Mouse (Mus musculus) frontal cortex, postnatal 10 days (tissue): Measurements from ENCODE around the gene Tagap.
"Not testable (repeated sequence)": the region's sequence is repeated elsewhere in the genome, so short reads cannot be mapped to it uniquely, and the experiment has no call there.

Experiments
- DNase-seq, 2 experiments: peaks; one replicate each; pipeline ENCODE4 v3.0.0; 2022; ENCODE audit warnings: low spot score in 2 of 2, mixed read lengths in 1 of 2

The Tagap gene

DNA sequence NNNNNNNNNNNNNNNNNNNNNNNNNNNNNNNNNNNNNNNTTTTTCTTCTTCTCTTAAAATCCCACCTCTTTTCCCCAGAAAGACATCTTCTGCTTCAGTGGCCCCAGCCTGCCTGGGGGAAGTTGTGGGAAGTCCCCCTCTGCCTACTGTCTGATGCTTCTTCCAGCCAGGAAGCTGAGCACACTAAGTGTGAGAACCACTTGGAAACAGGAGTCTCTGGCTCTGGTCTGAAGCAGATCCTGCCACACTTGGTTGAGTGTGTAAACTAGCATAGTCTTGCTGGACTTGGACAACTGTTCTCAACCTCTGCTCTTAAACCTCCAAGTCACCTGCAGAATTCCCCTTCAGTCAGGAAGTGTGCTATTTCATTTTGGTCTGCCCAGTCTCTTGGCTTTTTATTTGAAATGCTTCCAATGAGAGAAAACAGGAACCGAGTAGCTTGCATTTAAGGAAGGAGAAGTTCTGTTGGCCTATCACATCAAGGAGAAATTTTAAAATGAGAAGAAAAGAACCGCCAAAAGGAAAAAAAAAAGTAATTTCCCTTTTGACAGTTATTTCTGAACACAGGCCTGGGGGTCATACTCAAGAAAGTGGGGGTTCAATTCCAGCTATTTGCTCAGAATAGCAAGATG, 11.1 kb upstream of the Tagap start:
- no peak for DNase-seq

DNA sequence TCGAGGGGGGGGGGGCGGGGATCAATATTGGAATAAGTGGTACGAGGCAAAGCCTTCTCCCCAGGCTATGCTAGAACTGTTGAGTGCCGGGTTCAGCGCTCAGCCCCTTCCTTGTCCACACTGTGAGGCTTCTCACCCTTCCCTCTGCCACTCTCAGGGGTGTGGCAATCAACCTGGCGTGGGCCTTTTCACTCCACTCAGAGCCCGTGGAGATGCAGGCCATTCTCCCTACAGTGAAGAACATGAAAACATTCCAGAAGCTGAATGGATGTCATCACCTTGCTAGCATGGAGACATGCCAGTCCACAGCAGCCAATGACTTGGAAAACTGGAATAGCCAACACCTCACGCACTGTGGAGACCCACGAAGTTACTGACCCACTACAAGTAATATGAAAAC, 10.0 kb upstream of the Tagap start:
- DNase-seq: no peak

- no peak for DNase-seq
Measured at GRCm38 (mm10) chr17:7916782-7917574, 8.8 kb upstream of the Tagap start.

GRCm38 (mm10) chr17:7918355-7918754, 7.4 kb upstream of the Tagap start:
- no peak for DNase-seq

DNA sequence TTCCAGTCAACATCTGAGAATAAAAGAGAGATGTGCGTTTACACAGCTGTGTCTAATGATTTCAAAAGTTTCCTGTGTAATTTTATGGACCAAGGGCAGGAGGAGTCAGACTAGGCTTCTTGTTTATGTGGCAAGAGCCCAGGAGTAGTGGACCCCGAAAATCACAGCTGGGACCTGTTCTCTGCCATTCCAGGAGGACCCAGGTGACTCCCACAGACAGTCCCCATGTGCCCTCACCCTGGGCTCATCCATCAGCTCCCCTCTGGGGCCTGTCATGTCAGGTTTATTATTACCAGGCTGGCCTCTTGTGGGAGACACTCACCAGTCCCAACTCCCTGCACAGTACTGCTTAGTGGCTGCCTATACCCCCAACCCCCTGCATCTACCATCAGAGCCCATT, 6.6 kb upstream of the Tagap start:
- no peak for DNase-seq

DNA sequence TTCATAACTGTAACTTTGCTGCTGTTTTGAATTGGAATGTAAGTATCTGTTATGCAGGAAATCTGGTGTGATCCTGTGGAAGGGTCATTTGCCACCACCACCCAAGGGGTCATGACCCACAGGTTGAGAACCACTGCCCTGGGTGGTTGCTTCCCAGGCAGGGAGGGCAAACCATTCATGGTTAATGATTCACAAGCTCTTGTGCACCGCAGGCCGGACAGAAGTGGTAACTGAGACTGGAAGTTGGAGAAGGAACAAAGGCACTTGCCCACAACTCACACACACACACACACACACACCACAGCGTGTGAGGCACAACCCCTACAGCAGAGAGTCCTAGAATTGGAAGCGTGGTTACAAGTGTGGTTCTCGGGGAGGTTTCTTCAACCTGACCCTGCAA, 3.2 kb upstream of the Tagap start:
- DNase-seq: no peak

GRCm38 (mm10) chr17:7924185-7924725, 1.5 kb upstream of the Tagap start:
- DNase-seq: no peak

- peak in 1 of 2 experiments; percentile 64 for DNase-seq
Measured at GRCm38 (mm10) chr17:7927582-7928535, 2.1 kb downstream of the Tagap start.

GRCm38 (mm10) chr17:7928662-7929061, 2.9 kb downstream of the Tagap start:
- no peak for DNase-seq

GRCm38 (mm10) chr17:7929279-7929678, 3.5 kb downstream of the Tagap start:
- no peak for DNase-seq

DNA sequence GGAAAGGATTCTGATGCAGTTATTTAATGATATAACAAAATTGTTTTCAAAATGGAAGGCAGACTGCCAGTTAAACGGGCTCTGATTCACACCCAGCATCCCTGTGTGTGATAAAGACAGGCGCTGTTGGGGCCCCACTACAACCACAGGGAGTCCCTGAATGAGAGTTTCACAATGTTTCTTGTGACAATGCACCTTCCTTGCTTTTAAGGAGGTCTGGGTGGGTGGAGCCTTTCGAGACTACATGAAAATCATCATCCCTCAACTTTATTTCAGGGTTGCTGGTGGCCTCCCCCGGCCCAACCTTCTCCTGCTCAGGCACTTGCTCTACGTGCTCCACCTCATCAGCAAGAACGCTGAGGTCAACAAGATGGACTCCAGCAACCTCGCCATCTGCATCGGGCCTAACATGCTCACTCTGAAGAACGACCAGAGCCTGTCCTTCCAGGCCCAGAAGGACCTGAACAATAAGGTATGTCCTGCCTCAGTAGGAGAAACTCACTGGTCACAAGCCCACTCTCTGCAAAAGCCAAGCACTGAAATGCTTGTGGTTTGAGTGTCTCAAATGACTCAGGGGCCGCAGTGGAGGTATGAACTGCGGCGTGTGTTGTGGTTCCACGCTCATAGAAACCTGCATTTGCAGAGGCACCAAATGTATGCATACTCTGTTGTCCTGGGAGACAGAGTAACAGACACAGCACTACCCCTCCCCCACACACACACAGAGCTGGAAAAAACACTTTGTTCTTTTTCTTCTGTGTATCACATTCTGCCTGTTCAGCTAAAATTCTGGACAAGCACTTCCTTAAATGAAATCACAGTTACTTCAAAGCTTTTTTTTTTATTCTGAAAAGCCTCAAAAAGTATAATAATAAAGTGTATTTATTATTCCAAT, 5.5 kb downstream of the Tagap start:
- no peak for DNase-seq

DNA sequence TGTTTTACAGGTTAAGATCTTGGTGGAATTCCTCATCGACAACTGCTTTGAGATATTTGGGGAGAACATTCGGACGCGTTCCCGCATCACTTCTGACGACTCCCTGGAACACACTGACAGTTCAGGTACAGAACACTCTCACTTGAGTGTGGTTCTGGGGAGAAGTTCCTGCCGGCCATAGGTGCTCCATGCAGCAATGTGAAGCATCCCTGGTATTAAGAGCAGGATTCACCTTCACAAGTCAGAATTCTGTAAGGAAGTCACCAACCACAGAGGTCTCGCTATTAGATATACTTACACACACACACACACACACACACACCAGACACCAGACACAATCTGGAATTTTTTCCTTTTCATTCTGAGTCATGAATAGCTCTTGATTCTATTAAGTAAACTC, 6.3 kb downstream of the Tagap start:
- DNase-seq: not testable (repeated sequence)

DNA sequence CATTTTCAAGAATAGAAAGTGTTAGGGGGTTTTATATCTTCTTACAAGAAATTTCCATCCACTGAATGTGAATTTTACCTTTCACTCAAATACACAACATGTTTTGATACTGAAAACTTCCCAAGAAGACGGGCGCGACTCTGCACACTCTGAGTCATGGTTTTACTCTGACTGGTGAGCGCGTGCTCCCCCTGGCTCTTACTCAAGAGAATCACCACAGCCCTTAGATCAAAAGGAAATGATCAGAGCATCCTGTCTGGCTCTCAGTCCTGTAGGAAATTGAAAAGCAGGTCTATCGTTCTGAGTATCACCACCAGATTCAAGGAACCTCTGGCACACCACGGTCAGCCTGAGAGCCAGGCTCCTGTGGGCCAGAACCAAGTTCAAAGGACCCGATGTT, 13.8 kb downstream of the Tagap start:
- peak in 1 of 2 experiments; percentile 38 for DNase-seq

GRCm38 (mm10) chr17:7945117-7946052, 19.6 kb downstream of the Tagap start, which contains the start of gene Rsph3a:
Gene Rsph3a, plus strand, starts transcription at chr17:7945614.
- peak; percentile 77 to 82 for DNase-seq

DNA sequence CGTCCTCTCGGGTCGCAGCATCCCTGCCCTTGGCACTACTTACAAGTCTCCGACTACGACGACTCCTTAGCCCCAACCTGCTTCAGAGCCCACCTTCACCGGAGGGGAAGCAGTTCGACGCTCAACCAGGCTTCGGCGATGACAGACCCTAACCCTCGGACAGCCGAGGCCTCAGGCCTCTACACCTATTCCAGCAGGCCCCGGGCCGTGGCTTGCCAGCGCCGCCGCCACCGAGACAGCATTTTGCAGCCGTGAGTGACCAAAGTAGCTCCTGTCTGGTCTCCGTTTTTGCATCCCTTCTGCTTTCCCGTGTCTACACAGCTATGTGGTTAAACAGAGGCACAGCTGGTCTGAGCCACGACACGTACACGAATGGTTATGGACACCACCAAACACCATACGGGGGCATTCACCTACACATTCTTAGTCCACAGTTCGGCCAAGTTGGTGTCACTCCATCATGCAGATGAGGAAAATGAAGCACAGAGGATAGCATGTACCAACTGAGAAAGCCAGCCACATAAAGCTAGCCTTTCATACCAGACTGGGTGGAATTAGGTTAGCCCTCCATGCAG, 20.3 kb downstream of the Tagap start:
- DNase-seq: not testable (repeated sequence)

GRCm38 (mm10) chr17:7951333-7951732, 25.5 kb downstream of the Tagap start:
- not testable (repeated sequence) for DNase-seq

GRCm38 (mm10) chr17:7957242-7957641, 31.4 kb downstream of the Tagap start:
- not testable (repeated sequence) for DNase-seq

DNA sequence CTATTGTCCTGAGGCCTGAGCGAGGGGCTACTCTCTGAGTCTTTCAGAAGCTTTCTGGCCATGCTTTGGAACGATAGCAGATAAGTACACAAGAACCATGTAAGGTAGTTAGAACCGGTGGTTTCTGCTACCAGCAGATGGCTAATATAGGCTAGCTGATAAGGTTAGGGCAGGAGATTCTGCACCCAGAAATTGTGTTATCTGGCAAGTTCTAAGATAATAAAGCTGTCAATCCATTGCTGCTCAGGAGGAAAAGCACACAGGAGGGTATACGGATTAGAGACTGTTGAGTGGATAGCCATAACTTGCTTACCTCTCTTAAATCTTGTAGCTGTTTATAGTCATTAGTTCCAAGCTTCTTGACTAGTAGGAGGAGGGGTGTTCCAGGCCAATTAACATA, 37.5 kb downstream of the Tagap start:
- DNase-seq: not testable (repeated sequence)

- not testable (repeated sequence) for DNase-seq
Measured at GRCm38 (mm10) chr17:7964398-7964797, 38.6 kb downstream of the Tagap start.
